Mouse (Mus musculus): ENCODE measurements at regions not wholly inside any gene's neighbourhood (a gene's known extent, or its start where the extent isn't known, plus 50 kb on each side); places are given as distances from the start of the nearest gene placed in this dataset.

DNA sequence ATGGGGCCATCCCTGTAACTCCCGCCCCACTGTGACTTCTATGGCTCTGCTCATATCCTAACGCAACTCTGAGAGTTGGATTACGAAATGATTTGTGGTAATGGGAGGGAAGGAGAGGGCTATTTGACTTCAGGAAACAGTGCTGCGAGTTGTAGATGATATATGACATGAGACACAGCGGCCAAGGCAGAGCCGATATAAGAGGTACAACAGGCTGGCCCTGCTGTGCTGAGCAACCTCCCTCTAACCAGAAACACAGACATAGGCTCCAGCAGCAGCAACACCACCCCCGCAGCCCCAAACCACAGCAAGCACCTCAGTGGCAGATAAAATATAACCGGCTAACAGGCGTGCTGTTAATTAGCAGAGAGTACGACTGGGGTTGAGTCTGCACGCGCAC, 312.5 kb upstream of the Mgmt start:
- no peak for DNase-seq

DNA sequence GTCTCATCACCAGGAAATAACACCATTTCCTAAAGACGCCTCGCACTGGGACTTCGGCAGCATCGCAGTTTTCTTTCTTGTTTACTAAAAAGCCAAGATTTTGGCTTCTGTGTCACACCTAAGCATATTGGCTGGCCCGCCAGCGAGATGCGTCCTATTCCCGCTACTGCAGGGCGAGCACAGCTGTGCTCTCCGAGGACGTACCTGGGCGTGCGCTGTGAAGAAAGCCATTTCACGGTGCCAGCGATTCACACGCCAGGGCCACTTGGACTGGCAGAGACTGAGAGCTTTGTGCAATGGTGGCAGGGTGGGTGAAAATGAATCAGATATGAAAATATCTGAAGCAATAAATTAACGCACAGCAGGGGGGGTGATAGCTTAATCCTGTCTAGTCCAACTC, 310.1 kb upstream of the Mgmt start:
- DNase-seq: peak in 1 of 2 experiments; percentile 24

DNA sequence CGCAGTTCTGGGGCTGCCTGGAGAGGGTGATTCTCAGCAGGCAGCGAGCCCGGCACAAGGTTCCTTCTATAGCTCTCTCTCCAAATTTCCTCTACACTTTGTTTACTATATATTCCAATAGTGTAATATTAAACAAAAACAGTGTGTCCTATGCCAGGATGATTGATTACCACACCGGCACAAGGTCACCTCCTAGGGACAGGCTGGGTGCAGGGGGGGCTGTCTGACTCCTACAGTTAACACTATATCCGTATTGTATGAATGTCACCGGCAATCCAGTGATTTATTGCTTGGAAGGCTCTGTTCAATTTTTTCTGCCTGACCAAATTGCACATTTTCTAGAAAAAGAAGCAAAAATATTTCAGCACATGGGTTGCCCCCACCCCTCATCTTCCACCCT, 305.9 kb upstream of the Mgmt start:
- no peak for DNase-seq

DNA sequence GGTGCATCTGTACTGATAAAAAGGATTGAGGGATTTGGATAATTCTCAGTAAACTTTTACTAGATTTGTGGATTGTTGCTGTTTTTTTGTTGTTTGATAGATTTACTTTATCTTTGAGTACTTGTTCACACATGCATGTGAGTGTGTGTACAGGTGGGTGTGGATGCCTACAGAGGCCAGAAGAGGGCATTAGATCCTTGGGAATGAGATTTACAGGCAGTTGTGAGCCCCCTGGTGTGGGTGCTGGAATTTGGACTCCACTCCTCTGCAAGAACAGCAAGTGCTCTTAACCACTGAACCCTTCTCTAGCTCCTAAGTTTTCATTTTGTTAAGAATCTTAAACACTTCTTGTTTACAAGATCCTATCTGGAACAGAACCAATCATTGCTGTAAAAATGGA, 303.5 kb upstream of the Mgmt start:
- DNase-seq: no peak

DNA sequence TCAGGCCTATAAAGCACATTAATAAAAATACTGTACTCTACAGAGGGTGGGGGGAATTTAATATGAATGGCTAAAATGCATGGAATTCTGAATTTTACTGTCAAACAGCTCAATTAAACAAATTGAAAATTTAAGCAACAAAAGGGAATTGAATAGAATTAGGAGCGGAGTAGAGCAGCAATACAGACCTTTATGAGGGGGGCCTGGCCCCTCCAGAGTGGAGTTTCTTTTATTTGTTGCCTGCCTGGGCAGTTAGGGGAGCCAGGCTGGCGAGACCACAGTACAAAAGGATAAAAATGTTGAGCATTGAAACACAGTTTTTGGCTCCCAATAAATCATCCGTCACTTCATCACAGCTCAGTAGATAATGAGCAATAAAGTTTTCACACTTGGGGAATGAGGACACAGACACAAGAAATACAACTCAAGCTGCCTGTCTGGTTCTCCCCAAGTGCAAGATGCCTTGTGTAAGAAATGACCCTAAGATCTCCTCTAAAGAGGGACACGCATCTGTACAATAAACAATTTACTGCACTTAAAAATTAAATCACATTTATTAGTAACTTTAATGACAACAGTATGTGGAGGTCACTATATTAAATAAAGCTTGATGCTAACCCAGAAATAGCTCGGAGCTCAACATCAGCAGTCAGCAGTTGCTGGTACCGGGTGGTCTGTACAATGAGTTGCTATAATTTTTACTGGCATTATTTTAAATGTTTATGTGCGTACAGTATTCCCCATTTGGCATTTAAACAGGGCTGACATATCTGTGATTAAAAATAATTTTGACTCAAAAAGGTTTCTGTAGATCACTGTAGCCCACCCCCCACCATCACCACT, 286.9 kb upstream of the Mgmt start:
- DNase-seq: no peak

DNA sequence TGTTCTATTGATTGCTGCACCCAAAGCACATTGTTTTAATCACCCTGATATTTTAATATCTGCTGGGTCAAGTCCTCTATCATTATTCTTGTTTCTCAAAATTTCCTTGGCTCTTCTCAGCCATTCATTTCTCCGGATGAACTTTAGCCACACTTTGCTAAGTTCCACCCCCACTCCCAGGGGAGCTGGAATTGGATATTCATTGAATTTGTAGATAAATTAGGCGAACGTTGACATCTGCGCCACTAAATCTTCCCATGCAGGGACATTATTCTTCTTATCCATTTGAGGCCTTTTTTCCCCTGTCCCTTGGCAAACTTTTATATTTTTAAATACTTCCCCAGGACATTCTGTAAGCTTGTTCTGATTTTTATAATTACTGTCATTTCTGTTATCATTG, 280.9 kb upstream of the Mgmt start:
- no peak for DNase-seq

DNA sequence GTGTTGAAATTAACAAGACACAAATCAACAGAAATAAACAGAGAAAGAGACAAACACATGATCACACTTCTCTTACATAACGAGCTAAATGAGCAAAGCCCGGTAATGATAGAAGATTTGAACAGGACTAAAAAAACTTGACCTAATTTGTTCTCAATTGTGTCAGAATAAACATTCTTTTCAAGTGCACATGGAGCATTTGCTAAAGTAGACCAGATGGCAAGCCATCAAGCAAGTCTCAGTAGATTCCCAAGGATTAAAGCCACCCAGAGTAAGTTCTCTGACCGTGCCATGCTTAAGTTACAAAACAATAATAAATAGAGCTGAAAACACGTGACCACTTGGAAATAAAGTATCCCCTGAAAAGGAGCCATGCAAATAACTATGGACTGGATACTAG, 269.9 kb upstream of the Mgmt start:
- DNase-seq: no peak

DNA sequence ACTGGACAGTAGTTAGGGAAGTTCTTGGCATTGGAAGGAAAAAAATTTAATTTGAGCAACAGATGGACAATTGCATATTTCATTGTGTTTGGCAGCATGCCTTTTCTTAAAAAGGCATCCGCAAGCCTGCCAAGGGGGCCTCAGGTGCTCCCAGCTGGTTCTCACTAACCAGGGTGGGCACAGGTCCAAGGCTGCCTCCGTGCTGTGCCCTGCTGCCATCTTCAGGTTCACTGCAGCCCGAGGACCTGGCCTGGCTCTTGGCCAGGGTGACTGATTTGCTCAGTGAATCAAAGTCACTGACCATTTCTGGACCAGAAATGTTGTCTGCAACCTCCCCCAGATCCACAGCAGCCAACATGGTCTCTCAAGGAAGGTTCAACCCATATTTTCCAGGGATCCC, 263.3 kb upstream of the Mgmt start:
- peak; percentile 97 to 98 for DNase-seq

DNA sequence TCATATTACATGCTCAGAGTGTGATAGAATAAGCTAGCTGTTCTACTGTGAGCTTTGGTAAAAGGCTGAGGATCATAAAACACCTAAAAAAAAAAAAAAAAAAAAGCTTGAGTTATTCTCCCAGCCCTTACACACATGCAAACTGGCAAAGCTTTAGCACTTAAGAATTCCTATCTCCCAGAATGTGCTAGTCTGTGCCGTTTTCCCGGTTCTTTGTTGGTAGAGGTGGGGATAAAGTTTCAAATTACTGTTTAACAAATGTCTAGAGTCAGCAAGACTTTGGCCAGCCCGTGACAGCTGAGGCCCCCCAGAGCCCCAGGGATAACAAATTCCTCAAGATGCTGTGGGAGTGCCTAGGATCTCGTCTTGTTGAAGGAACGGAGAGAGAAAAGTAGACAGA, 254.3 kb upstream of the Mgmt start:
- no peak for DNase-seq

DNA sequence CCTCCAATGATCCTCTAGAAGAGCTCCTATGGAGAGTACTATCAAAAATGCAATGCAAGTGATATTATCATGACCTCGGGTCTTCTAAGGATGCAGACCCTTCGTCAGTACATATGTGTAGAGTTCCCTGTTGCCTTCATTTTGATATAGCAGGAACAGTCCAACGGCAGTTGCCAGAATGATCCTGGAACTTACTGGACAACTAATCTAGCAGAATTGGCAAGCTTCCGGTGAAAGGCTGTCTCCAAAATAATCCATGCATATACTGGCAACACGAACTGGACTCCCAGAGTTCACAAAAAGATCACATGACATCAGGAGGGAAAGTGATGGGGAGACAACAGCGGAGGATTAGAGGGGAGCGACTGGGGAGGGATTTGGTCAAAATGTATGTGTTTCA, 253.6 kb upstream of the Mgmt start:
- peak; percentile 51 to 54 for DNase-seq

DNA sequence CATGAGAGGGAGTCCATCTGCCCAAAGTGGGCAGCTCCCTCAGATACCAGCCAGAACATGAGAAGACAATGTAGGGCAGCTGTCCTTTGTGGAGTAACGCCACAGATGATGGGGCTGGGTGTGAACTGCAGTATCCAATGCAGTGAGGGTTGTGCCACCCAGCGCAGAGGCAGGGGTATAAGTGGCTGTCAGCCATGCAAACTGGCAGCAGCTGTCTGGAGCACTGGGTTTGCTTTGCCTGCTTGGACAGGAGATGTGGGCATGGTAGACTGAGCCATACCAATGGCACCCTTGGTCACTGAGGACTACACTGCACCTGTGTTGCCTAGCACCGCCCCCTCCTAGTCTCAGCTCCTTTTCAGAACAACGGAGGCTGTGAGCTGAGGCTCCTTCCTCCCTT, 244.6 kb upstream of the Mgmt start:
- DNase-seq: no peak

DNA sequence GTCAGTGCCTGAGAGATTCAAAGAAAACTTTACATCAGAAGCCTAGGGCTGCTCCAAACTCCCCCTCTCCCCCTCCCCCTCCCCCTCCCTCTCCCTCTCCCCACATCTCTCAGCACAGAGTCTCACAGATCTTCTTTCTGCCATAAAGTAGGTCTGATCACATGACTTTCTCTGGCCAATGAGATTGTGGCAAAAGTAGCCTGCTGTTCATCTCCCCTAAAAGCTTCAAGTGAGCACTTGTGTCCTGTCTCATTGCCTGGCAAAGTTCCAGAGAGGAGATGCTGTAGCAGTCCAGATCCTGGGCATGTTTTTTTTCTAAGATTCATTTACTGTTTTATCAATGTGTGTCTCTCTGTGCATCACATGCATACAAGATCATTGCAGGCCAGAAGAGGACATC, 234.5 kb upstream of the Mgmt start:
- DNase-seq: no peak

DNA sequence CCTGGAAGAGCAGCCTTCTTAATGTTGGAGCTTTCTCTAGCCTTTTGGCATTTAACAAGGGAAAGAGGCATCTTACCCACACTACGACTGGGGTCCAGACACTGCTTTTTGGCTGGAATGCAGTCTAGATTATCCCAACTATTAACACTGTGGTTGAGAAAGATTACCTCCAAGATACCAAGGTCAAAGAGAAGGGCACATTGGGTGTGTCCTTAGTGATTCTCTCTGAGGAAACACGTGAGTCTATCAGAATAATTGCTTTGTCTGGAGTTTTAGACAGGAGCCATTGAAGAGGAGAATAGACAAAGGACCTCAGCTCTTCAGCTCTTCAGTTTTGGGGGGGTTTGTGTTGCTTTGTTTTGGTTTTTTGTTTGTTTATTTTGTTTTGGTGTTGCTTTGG, 234.0 kb upstream of the Mgmt start:
- no peak for DNase-seq

DNA sequence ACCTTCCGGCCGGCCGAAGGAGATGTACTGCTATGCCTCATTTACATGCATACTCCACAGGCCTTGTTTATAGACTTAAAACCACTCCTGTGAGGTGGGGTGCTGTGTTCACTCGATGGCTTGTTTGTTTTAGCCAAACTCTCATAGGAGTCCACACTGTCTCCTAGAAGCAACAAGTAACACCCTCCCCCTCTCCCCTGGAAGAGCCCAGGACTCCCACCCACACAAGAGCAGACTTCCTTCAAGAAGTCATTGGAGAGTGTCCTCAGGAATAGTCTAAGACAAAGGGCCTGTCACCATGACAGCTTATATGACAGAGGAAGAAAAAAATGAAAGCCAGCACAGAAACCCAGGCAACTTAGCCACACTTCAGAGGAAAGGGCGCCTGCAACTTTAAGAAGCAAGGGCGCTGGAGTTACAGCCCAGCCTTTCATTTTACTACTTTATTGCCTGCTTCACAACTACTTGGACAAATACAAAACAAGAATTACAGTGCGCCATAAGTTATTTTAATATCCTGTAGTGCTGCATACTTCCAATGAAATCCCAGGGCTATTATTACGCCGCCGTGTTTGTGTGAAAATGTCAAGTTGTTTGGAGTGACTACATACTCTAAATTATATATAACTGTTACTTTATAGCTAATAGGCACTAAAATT, 229.9 kb upstream of the Mgmt start:
- DNase-seq: no peak

DNA sequence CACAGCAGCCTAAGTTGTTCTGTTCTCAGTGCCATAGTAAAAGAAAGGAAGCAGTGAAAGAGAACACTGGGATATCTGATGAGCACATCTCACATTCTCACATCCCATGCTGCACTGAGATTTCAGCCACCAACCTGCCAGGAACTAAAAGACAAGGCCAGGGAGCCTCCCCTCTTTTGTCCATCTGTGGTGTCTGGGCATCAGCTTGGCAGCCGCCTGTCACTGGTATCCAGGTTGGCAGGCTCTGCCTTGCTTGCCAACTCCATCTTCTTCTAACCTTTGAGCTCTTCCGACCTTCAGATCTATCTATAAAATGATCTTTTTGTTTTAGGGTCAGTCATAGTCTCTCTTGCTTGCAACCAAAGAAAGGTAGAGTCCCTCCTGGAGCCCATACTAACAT, 228.5 kb upstream of the Mgmt start:
- peak; percentile 44 to 66 for DNase-seq

DNA sequence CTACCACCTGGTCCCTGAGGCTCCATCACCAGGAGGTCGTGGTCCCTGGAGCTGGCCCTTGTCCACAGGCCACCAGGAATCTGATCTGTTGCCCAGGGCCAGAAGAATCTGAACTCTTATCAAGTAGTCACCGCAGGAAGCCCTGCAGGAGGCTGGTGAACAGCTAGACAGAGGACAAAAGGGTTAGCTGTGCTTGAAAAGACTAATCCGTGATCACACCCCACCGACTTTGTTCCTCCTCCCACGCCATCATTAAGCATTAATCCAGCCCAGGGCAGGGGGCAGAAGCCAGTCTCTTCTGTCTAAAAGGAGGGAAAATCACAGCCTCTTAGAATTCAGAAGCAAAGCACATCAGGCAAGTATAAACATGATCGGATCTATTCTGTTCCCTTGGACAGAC, 227.7 kb upstream of the Mgmt start:
- DNase-seq: peak in 1 of 2 experiments; percentile 24

DNA sequence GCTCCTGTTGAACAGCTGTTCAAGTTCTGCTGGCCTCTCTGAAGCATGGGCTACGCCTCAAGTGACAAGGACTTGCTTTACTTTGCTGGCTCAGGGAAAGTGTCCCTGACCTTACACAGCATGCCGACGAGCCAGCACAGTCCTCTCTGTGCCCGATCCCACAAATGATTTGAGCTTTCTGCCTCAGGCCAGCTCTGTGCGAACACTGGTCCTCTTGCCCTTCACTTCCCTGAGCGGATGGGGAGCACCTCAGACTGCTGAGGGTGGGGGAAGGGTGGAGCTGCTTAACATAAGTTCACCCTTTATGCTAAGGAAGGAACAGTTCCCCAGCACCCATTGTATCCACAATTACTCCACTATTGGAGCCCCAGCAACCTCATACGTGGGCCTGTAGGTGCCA, 223.7 kb upstream of the Mgmt start:
- DNase-seq: no peak

DNA sequence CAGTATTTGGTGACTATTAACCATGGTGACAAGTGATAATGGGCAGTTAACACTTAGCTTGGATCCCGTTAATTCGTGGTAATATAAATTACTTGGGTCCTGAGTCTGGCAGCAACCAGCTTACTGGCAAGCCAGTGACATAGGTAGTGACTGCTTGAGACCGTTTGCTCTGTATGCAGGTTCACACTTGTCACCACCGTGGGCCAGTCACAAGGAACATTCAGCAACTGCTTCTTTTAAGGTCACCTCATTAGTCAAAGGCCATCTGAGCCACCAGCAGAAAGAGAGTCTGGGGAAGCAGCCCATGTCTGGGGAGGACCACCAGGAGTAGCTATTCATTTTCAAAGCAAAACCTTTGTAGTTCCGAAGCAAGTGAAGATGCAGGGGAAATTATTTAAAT, 220.3 kb upstream of the Mgmt start:
- no peak for DNase-seq

DNA sequence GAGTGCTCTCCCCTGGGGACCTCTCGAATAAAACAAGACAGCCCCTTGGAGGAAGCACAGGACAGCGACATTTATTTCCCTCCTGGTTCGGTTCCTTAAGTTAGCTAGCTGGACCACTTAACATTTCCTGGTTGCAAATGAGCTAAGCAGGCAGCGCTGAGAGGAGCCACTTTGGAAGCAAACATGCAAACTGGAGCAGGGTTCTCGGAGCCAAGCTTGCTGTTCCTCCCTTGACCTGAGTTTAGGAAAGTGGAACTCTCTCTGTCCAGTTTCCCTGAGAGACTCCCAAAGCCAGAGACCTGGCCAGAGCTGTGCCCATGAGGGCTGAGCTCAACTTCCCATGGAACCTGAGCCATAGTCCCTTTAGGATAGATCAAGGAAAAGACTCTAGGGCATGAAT, 219.4 kb upstream of the Mgmt start:
- DNase-seq: no peak

DNA sequence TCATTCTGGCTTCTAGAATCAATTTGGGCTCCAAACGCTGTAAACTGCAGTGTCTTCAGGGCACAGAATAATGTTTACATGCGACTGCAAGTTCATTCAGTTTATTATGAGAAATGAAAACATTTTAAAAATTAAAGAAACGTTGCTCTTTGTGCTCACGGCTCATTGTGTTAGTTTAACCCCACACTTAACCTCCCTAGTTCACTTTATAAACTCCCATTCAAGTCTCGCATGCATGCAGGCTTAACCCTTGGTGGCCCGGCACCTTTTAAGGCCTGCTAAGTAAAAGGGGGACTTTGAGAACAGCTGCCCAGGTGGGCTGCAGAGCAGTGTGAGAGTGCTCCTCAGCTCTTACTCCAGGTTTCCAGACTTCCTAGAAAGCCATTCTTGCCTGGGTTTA, 218.3 kb upstream of the Mgmt start:
- DNase-seq: no peak

DNA sequence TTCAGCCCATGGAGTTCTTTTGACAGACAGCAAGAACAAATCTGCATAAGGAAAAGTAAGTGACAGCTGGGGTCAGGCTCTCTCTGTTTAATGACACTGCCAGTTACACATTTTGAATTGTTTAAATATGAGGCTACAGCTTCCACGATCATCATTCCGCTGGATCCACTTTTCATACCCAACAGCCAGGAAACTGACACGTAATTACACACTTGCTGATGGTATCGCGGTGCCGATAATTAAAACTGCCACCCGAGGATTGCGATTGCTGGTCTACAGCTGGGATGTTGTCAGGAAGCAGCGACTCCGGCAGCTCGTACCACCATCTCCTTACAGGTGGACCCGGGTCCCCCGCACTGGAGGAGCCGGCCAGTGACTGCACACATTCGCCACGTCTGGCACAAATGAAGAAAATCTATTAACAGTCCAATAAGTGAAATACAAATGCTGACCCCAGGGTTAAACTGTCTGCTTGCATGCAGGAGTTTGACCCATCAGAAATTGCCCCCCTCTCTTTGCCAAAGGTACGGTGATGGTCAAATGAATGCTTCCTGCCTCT, 217.3 kb upstream of the Mgmt start:
- DNase-seq: no peak

DNA sequence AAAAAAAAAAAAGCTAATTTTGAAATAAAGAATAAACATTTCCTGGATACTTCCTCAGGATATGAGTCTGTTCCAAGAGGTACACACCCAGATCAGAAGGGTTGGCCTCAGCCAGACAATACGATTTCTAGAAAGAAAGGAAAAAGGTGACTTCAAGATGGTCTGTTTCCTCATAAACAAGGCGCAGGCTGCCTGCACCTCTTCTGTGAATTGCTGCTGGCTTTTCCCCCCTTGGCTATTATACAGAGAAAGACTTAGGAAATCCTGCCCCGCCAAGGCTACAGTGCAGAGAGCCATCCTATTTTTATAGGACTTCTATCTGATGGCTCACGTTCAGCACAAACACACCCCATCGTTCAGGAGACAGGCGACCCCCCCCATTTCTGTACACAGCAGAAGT, 204.8 kb upstream of the Mgmt start:
- no peak for DNase-seq

DNA sequence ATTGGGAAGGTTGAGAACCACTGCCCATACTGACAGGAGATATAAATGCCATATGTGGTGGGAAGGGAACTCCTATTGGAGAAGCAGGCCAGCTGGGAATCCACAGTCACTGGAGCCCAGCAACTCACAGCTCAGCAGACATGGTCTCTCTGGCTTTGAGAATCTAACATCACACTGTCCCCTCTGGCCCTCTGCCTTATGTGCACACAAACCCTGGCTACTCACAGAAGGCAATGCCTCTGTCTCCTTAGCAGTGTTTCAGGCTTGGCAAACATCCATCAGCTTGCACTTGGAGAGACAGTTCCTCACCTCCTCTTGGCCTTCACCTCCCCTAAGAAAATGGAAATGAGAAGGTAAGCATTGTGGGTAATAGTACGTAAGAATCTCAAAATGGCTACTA, 188.2 kb upstream of the Mgmt start:
- peak; percentile 22 to 29 for DNase-seq

DNA sequence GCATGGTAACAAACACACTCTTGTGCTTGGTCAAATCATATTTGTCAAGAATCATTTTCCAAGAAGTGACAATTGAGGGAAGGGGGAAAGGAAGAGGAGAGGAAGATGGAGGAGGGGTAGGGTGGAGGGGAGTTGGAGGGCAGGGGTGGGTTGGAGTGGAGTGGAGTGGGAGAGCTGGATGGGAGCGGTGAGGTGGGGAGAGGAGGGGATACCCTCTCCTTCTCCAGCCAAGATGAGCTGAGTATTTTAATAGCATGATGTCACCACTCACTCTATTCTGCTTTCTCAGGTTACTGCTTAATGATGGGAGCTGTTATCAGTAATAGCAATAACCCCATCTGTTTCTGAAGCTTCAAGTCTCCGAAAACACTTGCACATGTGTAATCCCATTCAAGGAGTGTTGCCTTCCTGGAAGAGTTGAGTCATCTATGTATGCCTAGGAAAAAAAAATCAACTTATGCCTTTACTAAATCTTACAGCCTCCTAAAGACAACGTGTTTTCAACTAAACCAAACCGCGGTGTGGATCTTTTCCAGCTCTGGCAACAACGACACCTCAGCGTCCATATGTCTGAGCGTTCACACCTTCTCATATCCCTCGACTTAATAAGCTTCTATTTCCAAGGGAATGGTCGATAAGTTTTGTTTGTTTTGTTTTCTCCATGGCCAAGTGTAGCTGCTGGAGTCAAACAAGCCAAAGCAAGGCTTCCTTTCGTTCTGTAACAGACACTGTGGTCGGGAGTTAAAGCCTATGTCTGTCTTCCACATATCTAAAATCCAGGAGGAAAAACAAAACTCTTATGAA, 187.0 kb upstream of the Mgmt start:
- no peak for DNase-seq
